Mouse (Mus musculus) intestine, embryonic 16.5 days (tissue): ENCODE results near the gene Trpm1. TPM values are rescaled to one million over a fixed set of nuclear protein-coding genes. Genes with fewer than 3 reads are reported as not detected.

ENCODE experiments used
- ATAC-seq: fragments of 200-750 bp; cut with Nextera tagmentation; 2 replicates; pipeline ENCODE4 v1.8.0; 2017; ENCODE audit warnings: moderate TSS enrichment, moderate library complexity
- H3K27ac ChIP-seq: fragments of 300-500 bp; sonication (generic); 2 replicates; pipeline ENCODE4 v1.5.1; 2014; ENCODE audit warnings: mild to moderate bottlenecking, low read length
- H3K27me3 ChIP-seq: fragments of 300-500 bp; sonication (generic); replicated peaks from 2 replicates; pipeline ENCODE4 v1.6.1; 2014; ENCODE audit warnings: low read length, control low read depth, mixed read lengths; ENCODE audit not compliant: control insufficient read depth, insufficient read depth
- H3K36me3 ChIP-seq: fragments of 300-500 bp; sonication (generic); 2 replicates; pipeline ENCODE4 v1.6.1; 2014; ENCODE audit warnings: low read length, control low read depth; ENCODE audit not compliant: control insufficient read depth, insufficient read depth
- H3K4me1 ChIP-seq: fragments of 300-500 bp; sonication (generic); 2 replicates; pipeline ENCODE4 v1.6.1; 2014; ENCODE audit warnings: low read length, control low read depth, mixed read lengths; ENCODE audit not compliant: control insufficient read depth, insufficient read depth
- H3K4me2 ChIP-seq: fragments of 300-500 bp; sonication (generic); 2 replicates; pipeline ENCODE4 v1.6.1; 2014; ENCODE audit warnings: low read depth, low read length, control low read depth
- H3K4me3 ChIP-seq: fragments of 300-500 bp; sonication (generic); 2 replicates; pipeline ENCODE4 v1.5.1; 2014; ENCODE audit warnings: mild to moderate bottlenecking, low read length
- H3K9ac ChIP-seq: fragments of 300-500 bp; sonication (generic); 2 replicates; pipeline ENCODE4 v1.6.1; 2014; ENCODE audit warnings: low read depth, low read length
- H3K9me3 ChIP-seq: fragments of 300-500 bp; sonication (generic); 2 replicates; pipeline ENCODE4 v1.6.1; 2016; ENCODE audit warnings: low read length, control low read depth; ENCODE audit not compliant: control insufficient read depth
- whole genome bisulfite sequencing: fragments of 180-500 bp; shearing (Covaris S2); extraction: QIAGEN DNeasy Blood & Tissue Kit; methylation state at CpG from one replicate; pipeline ENCODE4 v1.1.7; 2014; 5-methylcytosine and 5-hydroxymethylcytosine counted together
- polyA plus RNA-seq: library from polyadenylated mRNA; unstranded; fragments of >200 nt; fragmentation: Nextera tagmentation; extraction: Ambion mirVana; gene quantifications from 2 replicates; pipeline ENCODE4 v1.2.1, GENCODE M21; 2015

The Trpm1 gene
- polyA plus RNA-seq, 1 experiment from 2014 or later, result not detected

GRCm38 (mm10) chr7:64238410-64239086, 84.9 kb downstream of the Trpm1 start:
- Histone ChIP-seq H3K4me2 (no peak overlapping the region), H3K4me3 (no peak overlapping the region), H3K27me3 (no peaks in the 10 kb centered on the region), H3K27ac (no peak overlapping the region), H3K9ac (no peak overlapping the region), H3K4me1 (no peaks in the 10 kb centered on the region), H3K36me3 (no peaks in the 10 kb centered on the region), H3K9me3 (no peaks in the 10 kb centered on the region)
- WGBS, result 80% methylated on average over 7 of the region's 7 CpGs
- peak; percentile 65 for ATAC-seq

GRCm38 (mm10) chr7:64239138-64239805, 85.6 kb downstream of the Trpm1 start:
- H3K9ac ChIP-seq, result no peak overlapping the region
- no peak overlapping the region for H3K4me3 ChIP-seq
- no peaks in the 10 kb centered on the region for H3K4me1 ChIP-seq
- no peaks in the 10 kb centered on the region for H3K27me3 ChIP-seq
- H3K27ac ChIP-seq, result no peak overlapping the region
- no peaks in the 10 kb centered on the region for H3K36me3 ChIP-seq
- no peaks in the 10 kb centered on the region for H3K9me3 ChIP-seq
- H3K4me2 ChIP-seq, result no peak overlapping the region
- ATAC-seq, result no peak
- WGBS, result 84% methylated on average over 9 of the region's 9 CpGs

GRCm38 (mm10) chr7:64239806-64240315, 86.2 kb downstream of the Trpm1 start:
- WGBS, result 73% methylated on average over 4 of the region's 4 CpGs
- Histone ChIP-seq H3K9ac (no peak overlapping the region), H3K27ac (no peak overlapping the region), H3K9me3 (no peaks in the 10 kb centered on the region), H3K27me3 (no peaks in the 10 kb centered on the region), H3K4me3 (no peak overlapping the region), H3K4me2 (no peak overlapping the region), H3K36me3 (no peaks in the 10 kb centered on the region), H3K4me1 (no peaks in the 10 kb centered on the region)
- ATAC-seq, result no peak

GRCm38 (mm10) chr7:64242424-64242823, 88.8 kb downstream of the Trpm1 start:
- no peak overlapping the region for H3K4me3 ChIP-seq
- no peaks in the 10 kb centered on the region for H3K36me3 ChIP-seq
- no peaks in the 10 kb centered on the region for H3K27me3 ChIP-seq
- H3K9me3 ChIP-seq, result no peaks in the 10 kb centered on the region
- H3K4me1 ChIP-seq, result no peaks in the 10 kb centered on the region
- no peak overlapping the region for H3K4me2 ChIP-seq
- H3K27ac ChIP-seq, result no peak overlapping the region
- 79% methylated on average over 4 of the region's 4 CpGs for WGBS
- no peak overlapping the region for H3K9ac ChIP-seq
- ATAC-seq, result no peak

- Histone ChIP-seq H3K27me3 (no peaks in the 10 kb centered on the region), H3K27ac (no peak overlapping the region), H3K4me3 (no peak overlapping the region), H3K9ac (no peak overlapping the region), H3K4me2 (no peak overlapping the region), H3K36me3 (no peaks in the 10 kb centered on the region), H3K4me1 (no peaks in the 10 kb centered on the region), H3K9me3 (no peaks in the 10 kb centered on the region)
- ATAC-seq, result no peak
- WGBS, result 76% methylated on average over 6 of the region's 6 CpGs
Observed at GRCm38 (mm10) chr7:64244371-64244770, 90.7 kb downstream of the Trpm1 start.

- H3K36me3 ChIP-seq, result no peaks in the 10 kb centered on the region
- no peak overlapping the region for H3K4me3 ChIP-seq
- 65% methylated on average over 4 of the region's 4 CpGs for WGBS
- H3K27ac ChIP-seq, result no peak overlapping the region
- H3K4me2 ChIP-seq, result no peak overlapping the region
- H3K9me3 ChIP-seq, result no peaks in the 10 kb centered on the region
- H3K4me1 ChIP-seq, result no peaks in the 10 kb centered on the region
- H3K27me3 ChIP-seq, result no peaks in the 10 kb centered on the region
- ATAC-seq, result no peak
- no peak overlapping the region for H3K9ac ChIP-seq
Observed at GRCm38 (mm10) chr7:64246713-64247112, 93.1 kb downstream of the Trpm1 start.

GRCm38 (mm10) chr7:64248352-64248751, 94.7 kb downstream of the Trpm1 start:
- 68% methylated on average over 1 of the region's 1 CpGs for WGBS
- no peaks in the 10 kb centered on the region for H3K4me1 ChIP-seq
- ATAC-seq, result no peak
- no peak overlapping the region for H3K4me2 ChIP-seq
- no peaks in the 10 kb centered on the region for H3K36me3 ChIP-seq
- H3K9ac ChIP-seq, result no peak overlapping the region
- H3K27ac ChIP-seq, result no peak overlapping the region
- H3K9me3 ChIP-seq, result no peaks in the 10 kb centered on the region
- no peak overlapping the region for H3K4me3 ChIP-seq
- no peaks in the 10 kb centered on the region for H3K27me3 ChIP-seq

- Histone ChIP-seq H3K9ac (no peak overlapping the region), H3K4me2 (no peak overlapping the region), H3K4me1 (no peaks in the 10 kb centered on the region), H3K4me3 (no peak overlapping the region), H3K27ac (no peak overlapping the region), H3K36me3 (no peaks in the 10 kb centered on the region), H3K9me3 (no peaks in the 10 kb centered on the region), H3K27me3 (no peaks in the 10 kb centered on the region)
- WGBS, result 42% methylated on average over 4 of the region's 4 CpGs
- ATAC-seq, result no peak
Observed at GRCm38 (mm10) chr7:64249715-64250114, 96.1 kb downstream of the Trpm1 start.

GRCm38 (mm10) chr7:64250417-64250816, 96.8 kb downstream of the Trpm1 start:
- Histone ChIP-seq H3K9ac (no peak overlapping the region), H3K9me3 (no peaks in the 10 kb centered on the region), H3K4me2 (no peak overlapping the region), H3K27me3 (no peaks in the 10 kb centered on the region), H3K4me3 (no peak overlapping the region), H3K4me1 (no peaks in the 10 kb centered on the region), H3K36me3 (no peaks in the 10 kb centered on the region), H3K27ac (no peak overlapping the region)
- WGBS, result 82% methylated on average over 7 of the region's 7 CpGs
- no peak for ATAC-seq
